Mouse (Mus musculus) gastrocnemius, postnatal 14 days (tissue): ENCODE results near the gene Tenm1. TPM values are rescaled to one million over a fixed set of nuclear protein-coding genes. Genes with fewer than 3 reads are reported as not detected.
A peak's percentile ranks its signal among the peaks of the same experiment; 100 is the strongest.

ENCODE experiments used
- DNase-seq: peaks from one replicate; pipeline ENCODE4 v3.0.0; 2021; ENCODE audit warnings: mixed read lengths
- intact Hi-C: fragments of 180-260 bp; cut with DNase I; formaldehyde crosslinking; loops from one replicate; pipeline ENCODE4 v1.15.1; 2025; ENCODE audit warnings: low total_unique reads
- total RNA-seq, 2 experiments: library from RNA; stranded (reverse); gene quantifications; 2 replicates each; pipeline ENCODE4 v1.2.3; 2021

Gene Tenm1
- total RNA-seq, 2 experiments from 2014 or later: 0.13 to 0.16 TPM

GRCm38 (mm10) chrX:42973562-42973961 is 455.4 kb downstream of the Tenm1 start:
- intact Hi-C loops: no loop called here
- DNase-seq: no peak

DNA sequence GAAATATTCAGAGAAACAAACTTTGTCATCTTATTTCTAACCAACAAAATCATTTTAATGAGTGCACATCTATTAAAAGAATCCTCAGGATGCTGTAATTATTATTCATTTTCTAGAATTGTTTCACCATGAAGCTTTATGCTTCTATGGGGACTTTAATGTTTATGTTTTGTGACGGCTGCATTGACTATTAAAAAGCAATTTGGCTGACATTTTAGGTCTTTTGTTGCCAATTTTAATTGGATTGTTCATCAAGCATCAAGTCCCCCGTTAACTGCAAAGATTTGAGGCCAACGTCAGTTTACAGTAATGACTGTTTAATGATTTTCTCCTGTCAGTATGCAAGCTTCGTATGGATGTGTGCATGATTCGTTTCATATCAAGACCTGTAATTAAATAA is 461.3 kb downstream of the Tenm1 start:
- intact Hi-C loops: no loop called here
- DNase-seq: no peak

DNA sequence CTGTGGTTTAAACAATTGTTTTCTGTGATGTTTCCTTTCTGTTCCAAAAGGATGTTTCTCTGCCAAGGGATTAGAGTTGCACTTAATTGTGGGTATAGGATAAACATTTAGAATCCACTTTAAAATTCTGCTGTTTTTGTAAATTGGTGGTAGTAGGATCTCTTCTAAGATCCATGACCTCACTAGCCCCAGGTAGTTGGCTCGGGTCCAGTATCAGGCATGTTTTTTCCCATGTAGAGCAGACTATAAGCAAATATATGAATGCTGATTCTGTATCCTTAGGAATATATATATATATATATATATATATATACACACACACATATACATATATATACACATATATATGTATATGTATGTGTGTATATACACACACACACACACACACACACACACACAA is 567.2 kb downstream of the Tenm1 start:
- no peak for DNase-seq
- intact Hi-C loops: no loop called here

DNA sequence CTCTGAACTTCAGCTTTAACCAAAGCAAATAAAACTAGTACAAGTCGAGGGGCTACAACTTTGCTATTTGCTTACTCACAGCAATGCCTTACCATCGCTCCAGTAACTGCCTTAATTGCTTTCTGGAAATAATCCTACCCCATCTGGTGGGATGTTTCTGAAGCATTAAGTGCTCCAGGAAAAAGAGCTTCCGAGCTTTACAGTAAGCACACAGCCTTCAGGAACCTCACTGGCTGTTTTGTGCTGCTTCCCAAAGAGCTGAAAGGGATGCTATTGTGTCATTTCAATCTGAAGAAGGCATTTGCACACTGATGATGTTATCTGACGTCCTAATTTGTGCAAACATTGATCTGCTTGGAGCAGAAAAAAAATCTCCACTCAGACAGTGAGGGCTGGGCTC is 647.4 kb downstream of the Tenm1 start:
- intact Hi-C loops: no loop called here

DNA sequence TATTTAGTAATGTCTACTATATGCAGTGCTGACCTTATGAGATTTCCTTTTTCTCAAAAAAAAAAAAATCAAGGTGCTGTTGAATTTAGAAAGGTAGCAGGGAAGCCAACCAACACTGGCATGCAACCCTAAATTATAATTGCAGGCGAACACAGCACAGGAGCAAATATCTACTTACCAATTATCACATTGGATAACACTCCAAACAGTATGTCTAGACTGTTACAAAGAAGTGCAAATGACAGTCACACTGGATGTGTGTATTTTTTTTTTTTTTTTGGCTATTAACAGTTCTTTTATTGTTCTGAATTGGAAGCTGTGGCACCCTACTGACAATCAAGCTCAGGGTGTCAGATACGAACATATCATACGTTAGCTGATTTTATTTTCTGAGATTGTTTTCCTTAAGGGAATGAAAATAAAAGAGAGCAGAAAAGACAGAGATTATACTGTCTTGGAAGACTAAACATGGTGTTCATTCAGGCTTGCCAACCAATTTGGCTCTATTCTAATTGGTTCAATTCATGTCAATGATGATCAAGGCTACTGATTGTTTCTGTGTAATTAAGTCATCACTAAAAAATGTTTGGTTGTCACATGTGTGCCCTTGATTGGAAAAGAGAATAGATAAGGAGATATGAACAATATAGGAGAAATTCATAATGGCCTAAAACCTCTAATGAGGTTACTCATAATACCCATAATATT is 710.7 kb downstream of the Tenm1 start:
- DNase-seq: no peak
- intact Hi-C loops: no loop called here

More for the DNA sequence above, 647.4 kb downstream of the Tenm1 start:
- DNase-seq: no peak

DNA sequence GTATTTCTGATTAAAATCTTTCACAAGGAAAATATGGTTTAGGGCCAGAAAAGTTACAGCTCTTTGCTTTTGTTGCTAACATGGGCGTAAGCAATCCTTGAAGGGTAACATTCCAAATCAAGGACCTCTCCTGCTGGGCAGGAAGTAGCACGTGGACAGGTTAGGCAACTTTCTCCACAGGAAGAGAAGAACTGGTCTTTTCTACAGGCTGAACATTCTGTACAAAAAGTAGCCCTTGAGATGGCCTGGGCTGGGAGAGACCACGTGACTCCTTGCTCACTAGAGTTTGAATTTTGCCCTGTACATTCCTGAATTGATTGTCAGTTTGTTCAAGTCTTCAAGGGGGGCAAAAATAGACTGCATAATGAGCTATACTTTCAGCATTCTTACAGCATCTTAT is 728.6 kb downstream of the Tenm1 start:
- intact Hi-C loops: no loop called here
- DNase-seq: no peak

GRCm38 (mm10) chrX:42647131-42647530 is 781.8 kb downstream of the Tenm1 start:
- DNase-seq: no peak
- intact Hi-C loops: no loop called here

GRCm38 (mm10) chrX:42580521-42580920 is 848.4 kb downstream of the Tenm1 start:
- no peak for DNase-seq
- intact Hi-C loops: no loop called here

- intact Hi-C loops: no loop called here
- DNase-seq: no peak
Measured at GRCm38 (mm10) chrX:42558683-42559082, 870.2 kb downstream of the Tenm1 start.

- peak; percentile 30 for DNase-seq
- intact Hi-C loops: no loop called here
Measured at GRCm38 (mm10) chrX:42557284-42557683, 871.6 kb downstream of the Tenm1 start.

GRCm38 (mm10) chrX:42548513-42548912 is 880.4 kb downstream of the Tenm1 start:
- DNase-seq: no peak
- intact Hi-C loops: no loop called here

DNA sequence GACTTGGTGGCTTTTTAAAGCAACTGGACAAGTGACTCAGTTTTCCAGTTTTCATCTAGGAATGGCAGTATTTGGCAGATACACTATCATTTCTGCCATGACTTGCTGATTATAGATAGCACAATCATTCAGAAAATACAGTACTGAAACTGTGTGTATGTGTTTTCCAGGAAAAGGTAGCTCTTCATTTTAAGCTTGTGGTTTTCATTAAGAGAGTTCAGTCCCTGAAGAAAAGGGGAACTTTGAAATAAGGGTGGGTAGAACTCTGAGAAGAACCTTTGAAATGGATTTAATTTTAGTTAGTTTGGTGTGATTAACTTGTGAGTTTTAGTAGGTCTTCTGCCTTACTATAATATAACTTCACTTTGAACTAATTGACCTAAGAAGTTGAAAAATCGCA is 883.9 kb downstream of the Tenm1 start:
- DNase-seq: no peak
- intact Hi-C loops: no loop called here

GRCm38 (mm10) chrX:42540756-42541053 is 888.2 kb downstream of the Tenm1 start:
- intact Hi-C loops: no loop called here

GRCm38 (mm10) chrX:42540030-42540755 is 888.7 kb downstream of the Tenm1 start:
- intact Hi-C loops: no loop called here
- DNase-seq: no peak

More at GRCm38 (mm10) chrX:42540756-42541053, 888.2 kb downstream of the Tenm1 start:
- peak; percentile 61 for DNase-seq

DNA sequence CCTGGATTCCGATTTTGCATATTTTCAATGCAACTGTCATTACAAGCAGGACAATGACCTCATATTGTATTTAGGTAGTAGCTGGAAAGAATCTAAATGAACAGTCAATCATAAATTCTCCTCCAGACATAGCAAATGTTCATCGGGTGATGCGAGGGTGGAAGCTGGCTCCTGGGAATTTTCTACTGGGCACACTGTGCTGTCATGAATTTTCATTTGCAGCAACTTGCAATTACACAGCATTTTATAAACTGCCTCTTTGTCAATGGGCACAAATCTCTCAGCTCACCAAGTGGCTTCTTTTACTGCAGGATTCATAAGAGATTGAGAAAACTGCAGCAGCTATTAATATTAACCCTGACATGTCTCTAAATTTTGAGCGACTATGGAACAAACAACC is 898.2 kb downstream of the Tenm1 start:
- intact Hi-C loops: no loop called here
- no peak for DNase-seq

DNA sequence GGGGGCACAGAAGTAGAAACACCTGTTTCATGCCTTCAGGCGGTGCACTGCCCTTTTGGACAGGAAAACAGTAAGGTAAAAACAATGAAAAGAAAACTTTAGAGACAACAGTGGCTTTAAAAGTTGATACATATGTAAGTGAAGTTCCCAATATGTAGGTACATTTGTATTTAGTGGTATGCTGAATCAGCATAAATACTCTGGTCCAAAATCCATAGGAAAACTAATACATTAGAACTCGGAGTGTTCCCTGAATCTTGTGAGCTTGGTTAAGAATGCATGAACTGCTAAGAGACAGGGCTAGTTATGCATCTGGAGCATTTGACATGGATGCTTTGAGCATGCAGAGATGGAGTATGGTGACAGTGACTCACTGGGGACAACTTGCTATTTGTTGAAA is 906.1 kb downstream of the Tenm1 start:
- intact Hi-C loops: no loop called here
- no peak for DNase-seq

GRCm38 (mm10) chrX:42512567-42512966 is 916.4 kb downstream of the Tenm1 start:
- DNase-seq: no peak
- intact Hi-C loops: no loop called here

GRCm38 (mm10) chrX:42511105-42511504 is 917.8 kb downstream of the Tenm1 start:
- no peak for DNase-seq
- intact Hi-C loops: no loop called here

GRCm38 (mm10) chrX:42502291-42503043 is 926.5 kb downstream of the Tenm1 start, which contains the start of gene Sh2d1a:
Gene Sh2d1a, plus strand, starts transcription at chrX:42502453.
- DNase-seq: no peak
- intact Hi-C loops: no loop called here

- intact Hi-C loops: no loop called here
- no peak for DNase-seq
Measured at GRCm38 (mm10) chrX:42500538-42500937, 928.4 kb downstream of the Tenm1 start.

- no peak for DNase-seq
- intact Hi-C loops: no loop called here
Measured at GRCm38 (mm10) chrX:42490336-42490735, 938.6 kb downstream of the Tenm1 start.
